Mouse (Mus musculus): ENCODE measurements around the gene Rasgrp4. TPM values are rescaled to one million over a fixed set of nuclear protein-coding genes. Genes with fewer than 3 reads are reported as not detected.
A peak's percentile ranks its signal among the peaks of the same experiment; 100 is the strongest.
"Not testable (repeated sequence)": the region's sequence is repeated elsewhere in the genome, so short reads cannot be mapped to it uniquely, and the experiment has no call there.

The Rasgrp4 gene
- polyA plus RNA-seq, 1 experiment from 2014 or later: 0.66 TPM

DNA sequence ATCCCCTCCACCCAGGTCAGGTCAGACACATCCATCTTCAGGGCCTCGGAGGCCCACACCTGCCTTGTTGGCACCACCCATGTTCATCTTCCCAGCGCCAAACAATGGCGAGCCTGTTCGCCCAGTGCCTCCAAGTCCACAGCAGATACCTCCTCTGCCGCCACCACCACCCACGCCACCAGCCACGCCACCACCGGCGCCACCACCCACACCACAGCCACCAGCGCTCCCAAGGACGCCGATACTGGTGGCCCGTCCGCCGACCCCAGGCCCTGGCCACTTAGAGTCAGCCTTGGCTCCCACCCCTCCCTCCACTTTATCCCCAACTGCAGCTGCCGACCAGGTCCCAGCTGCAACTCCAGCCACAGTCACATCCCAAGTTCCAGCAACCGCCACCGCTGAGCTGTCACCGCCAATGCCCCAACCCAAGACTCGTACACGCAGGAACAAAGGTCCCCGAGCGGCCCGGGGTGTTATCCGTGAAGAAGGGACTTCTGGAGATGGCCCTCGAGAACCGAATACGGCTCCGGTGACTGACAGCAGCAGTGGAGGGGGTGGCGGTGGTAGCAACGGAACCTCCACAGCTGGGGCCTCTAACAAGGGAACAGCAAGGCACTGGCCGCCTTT, 37.9 kb downstream of the Rasgrp4 start:
- WGBS: 41% methylated on average over 30 of the region's 32 CpGs
- Histone ChIP-seq H3K9ac (replicated peaks; ENCODE audit: low read length) (no peak overlapping the region), H3K9me3 (ENCODE audit: low read length) (no peaks in the 10 kb centered on the region), H3K4me2 (replicated peaks; ENCODE audit: low read depth, low read length) (no peak overlapping the region), H3K27me3 (ENCODE audit: insufficient read depth, low read length) (peaks cover 22% of the 10 kb centered on the region), H3K36me3 (ENCODE audit: insufficient read depth, low read length) (peaks cover 37% of the 10 kb centered on the region), H3K4me3 (ENCODE audit: low read length) (no peak overlapping the region), H3K27ac (ENCODE audit: low read length) (no peak overlapping the region), H3K4me1 (ENCODE audit: insufficient read depth, low read length) (peaks cover 27% of the 10 kb centered on the region)
- ATAC-seq (ENCODE audit: low FRiP score, low TSS enrichment): no peak

DNA sequence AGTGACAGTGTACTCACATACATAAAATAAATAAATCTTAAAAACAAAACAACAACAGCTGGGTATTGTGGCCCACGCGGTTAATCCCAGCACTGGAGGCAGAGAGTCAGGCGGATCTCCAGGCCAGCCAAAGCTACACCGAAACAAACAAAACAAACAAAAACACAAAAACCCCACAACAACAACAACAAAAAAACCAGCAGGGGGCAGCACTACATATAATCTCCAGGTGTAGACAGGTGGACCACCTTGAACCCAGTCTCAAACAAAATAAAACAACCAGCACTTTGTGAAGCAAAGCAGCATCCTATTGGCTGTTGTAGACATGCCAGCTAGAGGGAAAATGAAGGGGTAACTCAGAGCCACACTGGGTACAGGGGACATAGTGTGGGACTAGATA, 43.5 kb downstream of the Rasgrp4 start:
- H3K9ac ChIP-seq (replicated peaks; ENCODE audit: low read length): no peak overlapping the region
- H3K4me2 ChIP-seq (replicated peaks; ENCODE audit: low read depth, low read length): no peak overlapping the region
- WGBS: 85% methylated on average over 4 of the region's 4 CpGs
- H3K4me1 ChIP-seq (ENCODE audit: insufficient read depth, low read length): peaks cover 14% of the 10 kb centered on the region
- no peak for ATAC-seq (ENCODE audit: low FRiP score, low TSS enrichment)
- no peak overlapping the region for H3K27ac ChIP-seq (ENCODE audit: low read length)
- H3K9me3 ChIP-seq (ENCODE audit: low read length): no peaks in the 10 kb centered on the region
- H3K4me3 ChIP-seq (ENCODE audit: low read length): no peak overlapping the region
- H3K36me3 ChIP-seq (ENCODE audit: insufficient read depth, low read length): peaks cover 33% of the 10 kb centered on the region
- H3K27me3 ChIP-seq (ENCODE audit: insufficient read depth, low read length): peaks cover 8% of the 10 kb centered on the region

DNA sequence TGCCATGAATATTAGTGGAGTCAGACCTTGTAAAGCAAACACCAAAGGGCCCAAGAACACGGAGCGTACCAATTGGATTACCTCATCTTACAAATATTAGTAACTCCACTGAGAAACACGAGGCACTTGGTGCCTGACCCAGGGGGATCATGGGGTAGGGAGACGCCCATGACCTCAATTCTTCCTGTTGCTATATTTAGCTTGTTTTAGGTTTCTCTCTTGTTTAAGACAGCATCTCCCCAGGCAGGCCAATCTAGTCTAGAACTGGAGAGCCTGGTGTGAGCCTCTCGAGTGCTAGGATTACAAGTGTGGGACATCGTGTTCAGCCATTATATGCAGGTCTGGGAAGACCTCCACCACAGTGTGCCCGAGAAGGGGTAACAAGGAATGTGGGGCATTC, 44.7 kb downstream of the Rasgrp4 start:
- Histone ChIP-seq H3K4me1 (ENCODE audit: insufficient read depth, low read length) (peaks cover 14% of the 10 kb centered on the region), H3K36me3 (ENCODE audit: insufficient read depth, low read length) (peaks cover 25% of the 10 kb centered on the region), H3K4me3 (ENCODE audit: low read length) (peak overlapping the region; percentile 96), H3K27ac (ENCODE audit: low read length) (no peak overlapping the region; the same call in 1 of the 2 replicates), H3K9me3 (ENCODE audit: low read length) (no peaks in the 10 kb centered on the region), H3K4me2 (replicated peaks; ENCODE audit: low read depth, low read length) (peak overlapping the region; percentile 93), H3K9ac (replicated peaks; ENCODE audit: low read length) (peak overlapping the region; percentile 92), H3K27me3 (ENCODE audit: insufficient read depth, low read length) (no peaks in the 10 kb centered on the region)
- no peak for ATAC-seq (ENCODE audit: low FRiP score, low TSS enrichment)
- 38% methylated on average over 7 of the region's 7 CpGs for WGBS

DNA sequence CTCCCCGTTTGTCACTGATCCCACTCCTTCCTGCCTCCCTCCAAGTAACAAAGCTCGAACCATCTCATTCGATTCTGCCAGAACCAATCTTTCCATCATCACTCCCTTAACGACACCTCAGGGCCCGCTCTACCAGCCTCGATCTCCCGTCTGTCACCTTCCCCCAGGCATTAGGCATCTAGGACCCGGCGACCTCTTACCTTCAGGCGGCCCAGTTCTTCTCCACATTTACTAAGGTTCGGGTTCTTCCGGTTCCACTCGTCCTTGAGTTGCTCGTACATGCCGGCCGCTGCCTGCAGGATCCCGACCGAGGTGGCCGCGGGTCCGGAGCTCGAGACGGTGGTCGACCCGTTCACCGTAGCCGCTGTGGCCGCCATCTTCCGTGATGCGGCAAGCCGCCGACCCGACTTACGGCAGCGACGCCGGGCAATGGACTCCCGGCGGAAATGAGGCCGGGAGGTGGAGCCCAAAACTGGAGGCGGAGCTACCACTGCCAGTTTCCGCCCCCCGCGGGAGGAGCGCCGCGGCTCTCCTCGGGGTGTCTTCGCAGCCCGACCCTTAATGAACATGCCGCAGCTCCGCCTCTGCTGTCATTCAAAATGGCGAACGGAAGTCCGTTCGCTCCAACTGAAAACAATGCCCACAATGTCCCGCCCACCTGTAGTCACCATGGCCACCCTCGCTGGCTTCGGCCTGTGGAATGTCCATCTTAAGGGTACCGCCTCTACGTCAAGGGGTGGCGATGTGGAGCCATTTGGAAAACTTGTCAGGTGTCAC, 45.6 kb downstream of the Rasgrp4 start, which contains the start of gene Psmd8:
Gene Psmd8 (minus strand): TSS at position 625 of the 777 bp plus-strand sequence.
- H3K27ac ChIP-seq (ENCODE audit: low read length): peak within 1 kb of the TSS; percentile 65
- peak within 1 kb of the TSS; percentile 93 for H3K4me2 ChIP-seq (replicated peaks; ENCODE audit: low read depth, low read length)
- H3K27me3 ChIP-seq (ENCODE audit: insufficient read depth, low read length): no peaks in the 10 kb centered on the region
- H3K9me3 ChIP-seq (ENCODE audit: low read length): no peaks in the 10 kb centered on the region
- under 1% methylated on average over 62 of the region's 62 CpGs for WGBS
- peak within 1 kb of the TSS; percentile 96 for H3K4me3 ChIP-seq (ENCODE audit: low read length)
- peaks cover 14% of the 10 kb centered on the region for H3K4me1 ChIP-seq (ENCODE audit: insufficient read depth, low read length)
- peaks cover 17% of the 10 kb centered on the region for H3K36me3 ChIP-seq (ENCODE audit: insufficient read depth, low read length)
- peak within 1 kb of the TSS; percentile 92 for H3K9ac ChIP-seq (replicated peaks; ENCODE audit: low read length)
- ATAC-seq (ENCODE audit: low FRiP score, low TSS enrichment): peak; percentile 97

DNA sequence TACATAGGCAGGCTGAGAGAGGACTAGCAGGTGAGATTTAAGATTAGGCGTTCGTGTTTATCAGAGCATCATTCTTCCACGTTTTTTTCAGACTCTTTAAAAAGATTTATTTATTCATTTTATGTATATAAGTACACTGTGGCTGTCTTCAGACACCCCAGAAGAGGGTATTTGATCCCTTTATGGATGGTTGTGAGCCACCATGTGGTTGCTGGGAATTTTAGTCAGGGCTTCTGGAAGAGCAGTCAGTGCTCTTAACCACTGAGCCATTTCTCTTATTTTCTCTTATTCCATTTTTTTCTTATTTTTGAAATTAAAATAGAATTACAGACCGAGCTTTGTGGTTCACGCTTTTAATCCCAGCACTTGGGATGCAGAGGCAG, 46.2 kb downstream of the Rasgrp4 start:
- no peak overlapping the region for H3K9ac ChIP-seq (replicated peaks; ENCODE audit: low read length)
- no peak for ATAC-seq (ENCODE audit: low FRiP score, low TSS enrichment)
- H3K27ac ChIP-seq (ENCODE audit: low read length): peak overlapping the region; percentile 29; the same call in 1 of the 2 replicates
- peaks cover 14% of the 10 kb centered on the region for H3K4me1 ChIP-seq (ENCODE audit: insufficient read depth, low read length)
- H3K9me3 ChIP-seq (ENCODE audit: low read length): no peaks in the 10 kb centered on the region
- peaks cover 11% of the 10 kb centered on the region for H3K36me3 ChIP-seq (ENCODE audit: insufficient read depth, low read length)
- peak overlapping the region; percentile 96 for H3K4me3 ChIP-seq (ENCODE audit: low read length)
- WGBS: 41% methylated on average over 5 of the region's 5 CpGs
- no peaks in the 10 kb centered on the region for H3K27me3 ChIP-seq (ENCODE audit: insufficient read depth, low read length)
- H3K4me2 ChIP-seq (replicated peaks; ENCODE audit: low read depth, low read length): peak overlapping the region; percentile 47

DNA sequence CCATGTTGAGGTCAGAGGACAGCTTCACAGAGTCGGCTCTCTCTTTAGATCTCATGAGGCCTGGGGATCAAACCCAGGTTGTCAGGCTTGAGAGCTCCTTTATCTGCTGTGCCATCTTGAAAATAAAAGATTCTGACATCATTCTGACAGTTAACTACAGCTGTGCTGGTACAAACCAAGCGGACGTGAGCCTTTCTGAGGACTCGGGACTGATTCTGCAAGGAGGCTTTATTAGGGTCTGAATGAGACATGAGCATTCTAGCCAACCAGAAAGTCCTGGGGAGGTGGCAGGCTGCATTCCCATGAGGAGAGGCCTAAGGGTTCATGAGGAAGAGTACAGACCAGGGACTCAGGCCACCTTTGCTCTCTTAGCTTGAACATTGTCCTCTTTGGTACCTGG, 46.7 kb downstream of the Rasgrp4 start:
- H3K4me2 ChIP-seq (replicated peaks; ENCODE audit: low read depth, low read length); H3K27ac ChIP-seq (ENCODE audit: low read length); H3K4me3 ChIP-seq (ENCODE audit: low read length); H3K36me3 ChIP-seq (ENCODE audit: insufficient read depth, low read length); H3K9ac ChIP-seq (replicated peaks; ENCODE audit: low read length); H3K9me3 ChIP-seq (ENCODE audit: low read length); H3K27me3 ChIP-seq (ENCODE audit: insufficient read depth, low read length); ATAC-seq (ENCODE audit: low FRiP score, low TSS enrichment): not testable (repeated sequence)
- WGBS: 79% methylated on average over 4 of the region's 4 CpGs
- peaks cover 14% of the 10 kb centered on the region for H3K4me1 ChIP-seq (ENCODE audit: insufficient read depth, low read length)

DNA sequence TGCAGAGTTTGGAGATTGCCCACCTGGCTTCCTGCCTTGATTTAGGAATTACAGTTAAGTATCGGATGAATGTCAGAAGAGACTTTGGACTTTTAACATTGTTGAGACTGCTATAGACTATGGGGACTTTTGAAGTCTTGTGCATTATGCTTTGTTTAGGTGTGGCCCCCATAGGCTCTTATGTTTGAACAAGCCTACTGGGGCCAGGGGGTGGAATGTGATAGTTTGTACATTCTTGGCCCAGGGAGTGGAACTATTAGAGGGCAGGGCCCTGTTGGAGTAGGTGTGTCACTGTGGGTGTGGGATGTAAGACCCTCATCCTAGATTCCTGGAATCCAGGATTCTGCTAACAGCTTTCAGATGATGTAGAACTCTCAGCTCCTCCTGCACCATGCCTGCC, 59.6 kb downstream of the Rasgrp4 start:
- not testable (repeated sequence) for H3K27me3 ChIP-seq (ENCODE audit: insufficient read depth, low read length); H3K36me3 ChIP-seq (ENCODE audit: insufficient read depth, low read length); H3K9ac ChIP-seq (replicated peaks; ENCODE audit: low read length); H3K4me2 ChIP-seq (replicated peaks; ENCODE audit: low read depth, low read length); H3K4me1 ChIP-seq (ENCODE audit: insufficient read depth, low read length); ATAC-seq (ENCODE audit: low FRiP score, low TSS enrichment); H3K9me3 ChIP-seq (ENCODE audit: low read length); H3K27ac ChIP-seq (ENCODE audit: low read length); H3K4me3 ChIP-seq (ENCODE audit: low read length)
- WGBS: 100% methylated on average over 1 of the region's 1 CpGs

DNA sequence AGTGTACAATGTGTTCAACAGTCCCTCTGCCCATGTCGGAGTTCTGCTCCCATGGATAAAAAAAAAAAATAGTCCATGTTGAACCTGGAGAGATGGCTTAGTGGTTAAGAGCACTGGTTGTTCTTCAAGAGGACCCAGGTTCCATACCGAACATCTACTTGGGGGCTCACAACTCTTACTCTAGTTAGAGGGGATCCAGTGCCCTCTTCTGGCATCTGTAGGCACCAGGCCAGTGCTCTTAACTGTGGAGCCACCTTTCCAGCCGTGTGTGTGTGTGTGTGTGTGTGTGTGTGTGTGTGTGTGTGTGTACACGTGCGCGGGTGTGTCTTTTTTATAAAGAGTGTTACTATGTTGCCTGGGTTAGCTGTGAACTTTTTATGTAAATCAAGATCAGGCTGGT, 67.9 kb downstream of the Rasgrp4 start:
- no peak overlapping the region for H3K9ac ChIP-seq (replicated peaks; ENCODE audit: low read length)
- no peak overlapping the region for H3K27ac ChIP-seq (ENCODE audit: low read length)
- H3K27me3 ChIP-seq (ENCODE audit: insufficient read depth, low read length): no peaks in the 10 kb centered on the region
- no peaks in the 10 kb centered on the region for H3K36me3 ChIP-seq (ENCODE audit: insufficient read depth, low read length)
- WGBS: 85% methylated on average over 6 of the region's 6 CpGs
- ATAC-seq (ENCODE audit: low FRiP score, low TSS enrichment): no peak
- no peaks in the 10 kb centered on the region for H3K4me1 ChIP-seq (ENCODE audit: insufficient read depth, low read length)
- no peak overlapping the region for H3K4me2 ChIP-seq (replicated peaks; ENCODE audit: low read depth, low read length)
- no peaks in the 10 kb centered on the region for H3K9me3 ChIP-seq (ENCODE audit: low read length)
- H3K4me3 ChIP-seq (ENCODE audit: low read length): no peak overlapping the region

All from kidney, embryonic 16.5 days (tissue).